Mouse (Mus musculus) bone marrow, adult 2 months (tissue): ENCODE measurements around the gene Car6.

Experiments used
- CTCF ChIP-seq: fragments of 200-500 bp; IDR thresholded peaks from 2 replicates; pipeline ENCODE4 v1.5.1; 2011; ENCODE audit warnings: low read length, control low read depth; ENCODE audit not compliant: control insufficient read depth, insufficient read depth
- POLR2A ChIP-seq: fragments of 200-500 bp; IDR thresholded peaks from 2 replicates; pipeline ENCODE4 v1.6.1; 2011; ENCODE audit warnings: low read depth, mild to moderate bottlenecking, control low read depth, low read length, borderline replicate concordance; ENCODE audit not compliant: control insufficient read depth

GRCm38 (mm10) chr4:150242745-150243144 lies 41.6 kb upstream of the Car6 start:
- no peak for TF ChIP-seq POLR2A
- no peak for TF ChIP-seq CTCF
